Mouse (Mus musculus): Measurements from ENCODE around the gene Anapc7.

DNA sequence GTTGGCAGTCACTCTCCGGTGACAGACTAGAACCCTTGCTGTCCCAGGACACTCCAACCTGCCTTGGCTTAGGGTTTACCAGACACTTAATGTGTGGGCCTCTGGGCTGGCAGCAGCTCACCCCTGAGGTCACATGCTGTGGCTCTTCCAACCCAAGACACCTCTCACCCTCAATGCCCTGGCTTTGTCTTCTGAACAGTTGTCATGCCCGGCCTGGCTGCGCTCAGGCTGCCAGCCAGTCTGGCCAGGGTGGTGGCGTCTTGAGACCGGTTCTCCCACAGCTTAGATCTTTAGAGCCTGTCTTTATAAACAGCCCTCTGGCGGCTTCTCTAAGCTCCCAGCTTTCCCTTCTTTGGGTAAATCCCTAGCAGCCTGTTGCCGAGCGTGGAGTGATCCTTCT is 26.4 kb downstream of the Anapc7 start:
- no peak for TF ChIP-seq CTCF (conservative IDR thresholded peaks at IDR 0.05; ENCODE audit: low read length)
- no peak for TF ChIP-seq NANOG (IDR thresholded peaks at IDR 0.05; ENCODE audit: borderline replicate concordance, low read length)
- no peak for TF ChIP-seq POU5F1 (IDR thresholded peaks at IDR 0.05; ENCODE audit: borderline replicate concordance, low read length)
